Mouse (Mus musculus) megakaryocyte, embryonic 14.5 days (primary cell): ENCODE measurements around the gene BC037034. TPM values are rescaled to one million over a fixed set of nuclear protein-coding genes. Genes with fewer than 3 reads are reported as not detected.
"Not testable (repeated sequence)": the region's sequence is repeated elsewhere in the genome, so short reads cannot be mapped to it uniquely, and the experiment has no call there.

ENCODE experiments used
- H3K27me3 ChIP-seq: replicated peaks from 2 replicates; pipeline ENCODE3; 2012; ENCODE audit warnings: inconsistent platforms
- H3K36me3 ChIP-seq: replicated peaks from 2 replicates; pipeline ENCODE3; 2012; ENCODE audit warnings: low read length, inconsistent platforms, mixed read lengths
- H3K4me1 ChIP-seq: 2 replicates; pipeline ENCODE4 v1.6.1; 2012; ENCODE audit warnings: inconsistent platforms
- H3K4me3 ChIP-seq: replicated peaks from 2 replicates; pipeline ENCODE3; 2012; ENCODE audit warnings: moderate library complexity, mild to moderate bottlenecking, inconsistent platforms
- H3K9me3 ChIP-seq: 2 replicates; pipeline ENCODE4 v1.6.1; 2012; ENCODE audit warnings: inconsistent platforms
- FLI1 ChIP-seq: IDR thresholded peaks from 2 replicates; pipeline ENCODE4 v1.6.1; 2012; ENCODE audit warnings: low read length, inconsistent platforms, mixed read lengths
- GATA1 ChIP-seq: IDR thresholded peaks from 3 replicates; pipeline ENCODE4 v1.6.1; 2012; ENCODE audit warnings: mixed read lengths, low read length, inconsistent platforms, borderline replicate concordance
- polyA plus RNA-seq: library from polyadenylated mRNA; stranded (reverse); fragments of >175 nt; gene quantifications from 2 replicates; pipeline ENCODE4 v1.2.3, GENCODE M21; 2012; ENCODE audit warnings: low replicate concordance; ENCODE audit not compliant: insufficient read depth

BC037034 gene
- polyA plus RNA-seq, 1 experiment = 49.9 TPM

GRCm38 (mm10) chr5:138223287-138223686 lies 40.5 kb downstream of the BC037034 start:
- peaks cover 15% of the 10 kb centered on the region for H3K27me3 ChIP-seq
- no peak for TF ChIP-seq FLI1
- no peak for TF ChIP-seq GATA1
- no peaks in the 10 kb centered on the region for H3K9me3 ChIP-seq
- no peaks in the 10 kb centered on the region for H3K36me3 ChIP-seq
- H3K4me3 ChIP-seq = no peak overlapping the region
- H3K4me1 ChIP-seq = peaks cover 32% of the 10 kb centered on the region

DNA sequence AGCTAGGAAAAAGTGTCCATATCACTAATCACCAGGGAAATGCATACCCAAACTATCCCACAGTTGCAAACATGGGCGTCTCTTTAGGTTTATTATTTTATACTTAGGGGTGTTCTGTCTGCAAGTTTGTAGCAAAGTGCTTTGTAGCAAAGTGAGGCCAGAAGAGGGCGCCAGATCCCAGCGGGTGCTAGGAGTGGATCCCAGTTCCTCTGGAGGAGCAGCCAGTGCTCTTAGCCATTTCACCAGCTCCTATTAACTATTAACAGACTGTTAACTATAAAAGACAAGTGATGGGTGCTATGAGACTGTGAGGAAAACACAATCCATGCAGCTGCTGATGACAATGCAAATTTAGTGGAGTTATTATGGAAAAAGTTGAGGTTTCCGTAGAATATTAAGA lies 41.7 kb downstream of the BC037034 start:
- Histone ChIP-seq H3K9me3 (peaks cover 6% of the 10 kb centered on the region), H3K27me3 (peaks cover 14% of the 10 kb centered on the region), H3K4me1 (peaks cover 21% of the 10 kb centered on the region), H3K4me3 (no peak overlapping the region), H3K36me3 (no peaks in the 10 kb centered on the region)
- TF ChIP-seq FLI1 (no peak), GATA1 (no peak)

DNA sequence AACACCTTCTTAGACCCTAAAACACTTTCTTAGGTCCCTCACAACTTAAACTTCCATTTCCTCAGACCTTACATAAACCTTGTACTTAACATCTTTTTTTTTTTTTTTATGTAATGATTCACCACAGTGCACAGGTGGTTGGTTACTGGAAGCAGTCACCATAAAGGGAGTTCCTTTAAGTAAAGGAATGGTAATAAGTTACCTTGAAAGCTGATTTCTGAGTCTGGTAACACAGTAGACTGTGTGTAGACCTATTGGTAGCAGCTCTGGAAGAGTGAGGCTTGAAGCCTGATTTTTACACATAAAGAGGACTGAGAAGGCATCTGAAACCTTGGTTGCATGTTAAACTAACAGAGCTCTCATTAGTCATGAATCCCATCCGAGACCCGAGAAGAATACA lies 44.0 kb downstream of the BC037034 start:
- H3K4me3 ChIP-seq = no peak overlapping the region
- TF ChIP-seq FLI1 (no peak), GATA1 (no peak)
- peaks cover 6% of the 10 kb centered on the region; the same call in 1 of the 2 replicates for H3K4me1 ChIP-seq
- peaks cover 11% of the 10 kb centered on the region for H3K27me3 ChIP-seq
- peaks cover 28% of the 10 kb centered on the region for H3K9me3 ChIP-seq
- H3K36me3 ChIP-seq = no peaks in the 10 kb centered on the region

DNA sequence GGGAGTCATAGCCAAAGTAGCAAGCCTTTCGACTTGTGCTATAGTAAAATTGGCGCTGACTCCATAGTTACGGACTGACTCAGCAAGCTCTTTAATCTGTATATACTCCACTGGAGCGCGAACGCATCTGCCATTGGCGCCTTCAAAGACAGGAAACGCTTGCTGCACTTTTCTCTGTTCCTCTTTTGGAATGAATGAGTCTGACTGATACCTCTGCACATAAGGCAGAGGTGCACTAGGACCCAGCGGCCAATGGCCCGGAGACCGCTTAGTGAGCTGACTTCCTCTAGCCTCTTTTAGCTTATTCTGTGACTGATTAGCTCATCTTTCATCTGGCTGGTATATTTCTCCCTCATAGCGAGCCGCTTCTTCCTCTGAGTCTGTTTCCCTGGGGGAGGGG lies 47.2 kb downstream of the BC037034 start:
- H3K36me3 ChIP-seq, H3K4me1 ChIP-seq, H3K27me3 ChIP-seq, H3K4me3 ChIP-seq: not testable (repeated sequence)
- peaks cover 33% of the 10 kb centered on the region for H3K9me3 ChIP-seq

Other genes starting within 250 kb of the BC037034 start
- not detected in 2 replicates for gene Smok3a, start 242.8 kb downstream of the BC037034 start, polyA plus RNA-seq
- 0.06 TPM in 1 of 2 replicates, not detected in the other for gene Smok3b, start 242.6 kb downstream of the BC037034 start, polyA plus RNA-seq
- gene Smok3c, start 210.8 kb downstream of the BC037034 start, polyA plus RNA-seq = not detected in 2 replicates
- gene Zkscan1, start 178.9 kb downstream of the BC037034 start, polyA plus RNA-seq = 0.38 TPM in 1 of 2 replicates, not detected in the other
- gene Zscan21, start 147.1 kb downstream of the BC037034 start, polyA plus RNA-seq = 0.86 TPM in 1 of 2 replicates, not detected in the other
- gene Zfp113, start 108.3 kb downstream of the BC037034 start, polyA plus RNA-seq = 0.13 TPM in 1 of 2 replicates, not detected in the other
- 18.0 and 85.5 TPM in 2 replicates for gene Cops6, start 103.0 kb downstream of the BC037034 start, polyA plus RNA-seq
- gene Ap4m1, start 92.0 kb downstream of the BC037034 start, polyA plus RNA-seq = 5.5 and 7.4 TPM in 2 replicates
- gene Mcm7, start 91.6 kb downstream of the BC037034 start, polyA plus RNA-seq = 6.7 and 10.6 TPM in 2 replicates
- gene Taf6, start 76.6 kb downstream of the BC037034 start, polyA plus RNA-seq = 21.9 and 50.3 TPM in 2 replicates
- gene Cnpy4, start 76.5 kb downstream of the BC037034 start, polyA plus RNA-seq = 1.8 and 2.1 TPM in 2 replicates
- gene Mblac1, start 69.7 kb downstream of the BC037034 start, polyA plus RNA-seq = 3.8 TPM in 1 of 2 replicates, not detected in the other
- gene Nxpe5, start 38.1 kb downstream of the BC037034 start, polyA plus RNA-seq = 0.40 TPM in 1 of 2 replicates, not detected in the other
- 61.6 and 131 TPM in 2 replicates for gene Lamtor4, start 8.6 kb downstream of the BC037034 start, polyA plus RNA-seq
- gene Gal3st4, start 8.8 kb upstream of the BC037034 start, polyA plus RNA-seq = not detected in 2 replicates
- not detected in 2 replicates for gene Gm43720, start 15.9 kb upstream of the BC037034 start, polyA plus RNA-seq
- 2.6 and 3.1 TPM in 2 replicates for gene Gpc2, start 16.0 kb upstream of the BC037034 start, polyA plus RNA-seq
- 0.66 and 9.2 TPM in 2 replicates for gene Stag3, start 16.2 kb upstream of the BC037034 start, polyA plus RNA-seq
- not detected in 2 replicates for gene Pvrig, start 77.9 kb upstream of the BC037034 start, polyA plus RNA-seq
- gene Zfp157, start 177.4 kb upstream of the BC037034 start, polyA plus RNA-seq = 0.27 TPM in 1 of 2 replicates, not detected in the other